Mouse (Mus musculus) ES-CJ7 (cell line): ENCODE measurements around the gene Qtrt1.
A peak's percentile ranks its signal among the peaks of the same experiment; 100 is the strongest.

Source experiments
- DNase-seq: peaks from one replicate; pipeline ENCODE4 v3.0.0; 2011; ENCODE audit warnings: low read depth, low spot score

Qtrt1 gene

GRCm38 (mm10) chr9:21419646-21420045, 8.0 kb downstream of the Qtrt1 start:
- DNase-seq = no peak

GRCm38 (mm10) chr9:21424631-21425555, 13.3 kb downstream of the Qtrt1 start, which contains the start of gene Dnm2:
Gene Dnm2 (plus strand): TSS chr9:21424908.
- DNase-seq = peak; percentile 99

GRCm38 (mm10) chr9:21425556-21425945, 13.9 kb downstream of the Qtrt1 start:
- no peak for DNase-seq

GRCm38 (mm10) chr9:21426013-21426412, 14.4 kb downstream of the Qtrt1 start:
- no peak for DNase-seq

GRCm38 (mm10) chr9:21426525-21426924, 14.9 kb downstream of the Qtrt1 start:
- DNase-seq = no peak

- no peak for DNase-seq
Observed at GRCm38 (mm10) chr9:21427773-21428172, 16.1 kb downstream of the Qtrt1 start.

- DNase-seq = no peak
Observed at GRCm38 (mm10) chr9:21428178-21428577, 16.5 kb downstream of the Qtrt1 start.

- no peak for DNase-seq
Observed at GRCm38 (mm10) chr9:21430724-21431123, 19.1 kb downstream of the Qtrt1 start.

- no peak for DNase-seq
Observed at GRCm38 (mm10) chr9:21432066-21432465, 20.4 kb downstream of the Qtrt1 start.

- DNase-seq = no peak
Observed at GRCm38 (mm10) chr9:21433766-21434165, 22.1 kb downstream of the Qtrt1 start.

- DNase-seq = no peak
Observed at GRCm38 (mm10) chr9:21434410-21434809, 22.8 kb downstream of the Qtrt1 start.

- DNase-seq = no peak
Observed at GRCm38 (mm10) chr9:21435777-21436635, 24.4 kb downstream of the Qtrt1 start.

GRCm38 (mm10) chr9:21437577-21437976, 25.9 kb downstream of the Qtrt1 start:
- no peak for DNase-seq

- DNase-seq = no peak
Observed at GRCm38 (mm10) chr9:21438219-21438618, 26.6 kb downstream of the Qtrt1 start.

GRCm38 (mm10) chr9:21439456-21439855, 27.8 kb downstream of the Qtrt1 start:
- DNase-seq = no peak

GRCm38 (mm10) chr9:21439914-21440313, 28.3 kb downstream of the Qtrt1 start:
- no peak for DNase-seq

- DNase-seq = no peak
Observed at GRCm38 (mm10) chr9:21440387-21440786, 28.8 kb downstream of the Qtrt1 start.

- no peak for DNase-seq
Observed at GRCm38 (mm10) chr9:21443853-21444252, 32.2 kb downstream of the Qtrt1 start.

- DNase-seq = no peak
Observed at GRCm38 (mm10) chr9:21444574-21444973, 32.9 kb downstream of the Qtrt1 start.

- peak; percentile 64 for DNase-seq
Observed at GRCm38 (mm10) chr9:21445081-21445744, 33.6 kb downstream of the Qtrt1 start.

GRCm38 (mm10) chr9:21447778-21448177, 36.1 kb downstream of the Qtrt1 start:
- no peak for DNase-seq

- DNase-seq = no peak
Observed at GRCm38 (mm10) chr9:21449710-21450109, 38.1 kb downstream of the Qtrt1 start.
